Comparison of ENCODE assay signal across 34 mouse cellular contexts in the genomic region with DNA sequence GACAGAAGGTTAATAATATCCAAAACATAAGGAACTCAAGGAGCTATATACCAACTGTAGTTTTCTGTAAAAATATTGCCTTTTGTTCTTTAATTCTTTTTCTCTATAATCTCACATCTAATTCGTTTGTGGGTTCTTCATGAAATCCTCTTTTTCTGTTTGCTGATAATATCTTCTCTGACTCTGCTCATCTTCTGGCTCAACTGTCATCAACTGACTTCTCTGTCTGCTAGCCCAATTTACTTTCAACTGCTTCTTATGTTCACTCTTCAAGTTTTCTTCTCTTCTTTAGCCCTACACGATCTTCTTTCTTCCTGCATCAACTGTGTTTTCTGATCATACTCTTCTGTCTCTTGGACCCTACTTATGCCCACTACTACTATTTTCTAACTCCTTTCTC.
"Had no signal": no experiment of that assay in that cellular context is flagged by ENCODE, and none has a peak within 500 bp of the region (broad histone marks: within the 10 kb centered on the region; RNA-seq: fewer than 3 reads in every experiment).

No protein-coding gene starts in this region.

- H3K9ac ChIP-seq: heart, embryonic 12.5 days; heart, embryonic 13.5 days; heart, embryonic 15.5 days; hindbrain, embryonic 12.5 days; hindbrain, embryonic 13.5 days; hindbrain, embryonic 14.5 days; hindbrain, embryonic 15.5 days; intestine, embryonic 15.5 days; kidney, embryonic 15.5 days had no signal

- H3K27me3 ChIP-seq: heart, embryonic 12.5 days; heart, embryonic 13.5 days; heart, embryonic 15.5 days; hindbrain, embryonic 12.5 days; hindbrain, embryonic 13.5 days; hindbrain, embryonic 15.5 days; intestine, embryonic 15.5 days; kidney, embryonic 15.5 days had no signal

- H3K27ac ChIP-seq: heart, embryonic 13.5 days; heart, embryonic 15.5 days; hindbrain, embryonic 10.5 days; hindbrain, embryonic 12.5 days; hindbrain, embryonic 13.5 days; hindbrain, embryonic 14.5 days; hindbrain, embryonic 15.5 days; hindbrain, postnatal 0 days; intestine, embryonic 15.5 days; kidney, embryonic 15.5 days; kidney, postnatal 0 days; layer of hippocampus, adult 2 months; left cerebral cortex, adult 2 months had no signal

- DNase-seq: heart, postnatal 10 days; heart, postnatal 14 days; heart, postnatal 36 days; heart, postnatal 4 days; kidney, adult 11 months; kidney, adult 18-20 months; kidney, adult 2 months; kidney, adult 8-10 months; kidney, adult 9 months; kidney, postnatal 10 days; kidney, postnatal 14 days; kidney, postnatal 25 days; kidney, postnatal 36 days; kidney, postnatal 4 days; layer of hippocampus, adult 9-11 months; layer of hippocampus, postnatal 36 days had no signal

- H3K36me3 ChIP-seq: heart, embryonic 12.5 days; heart, embryonic 13.5 days; heart, embryonic 15.5 days; hindbrain, embryonic 10.5 days; hindbrain, embryonic 12.5 days; hindbrain, embryonic 13.5 days; hindbrain, embryonic 15.5 days; intestine, embryonic 15.5 days; kidney, embryonic 15.5 days had no signal

- ATAC-seq: hindbrain, embryonic 16.5 days; hindbrain, postnatal 0 days; inflammation-experienced regulatory T-cells, adult 6 months; intestine, embryonic 15.5 days; intestine, embryonic 16.5 days; intestine, postnatal 0 days had no signal

- H3K4me3 ChIP-seq: heart, embryonic 12.5 days; heart, embryonic 13.5 days; heart, embryonic 15.5 days; hindbrain, embryonic 10.5 days; hindbrain, embryonic 12.5 days; hindbrain, embryonic 13.5 days; hindbrain, embryonic 15.5 days; intestine, embryonic 15.5 days; kidney, embryonic 15.5 days; layer of hippocampus, adult 2 months; left cerebral cortex, adult 2 months had no signal

- H3K9me3 ChIP-seq: heart, embryonic 12.5 days; heart, embryonic 13.5 days; heart, embryonic 15.5 days; hindbrain, embryonic 10.5 days; hindbrain, embryonic 12.5 days; hindbrain, embryonic 13.5 days; hindbrain, embryonic 15.5 days; intestine, embryonic 15.5 days; kidney, embryonic 15.5 days had no signal

- H3K4me1 ChIP-seq: heart, embryonic 12.5 days; heart, embryonic 13.5 days; heart, embryonic 15.5 days; hindbrain, embryonic 10.5 days; hindbrain, embryonic 12.5 days; hindbrain, embryonic 13.5 days; hindbrain, embryonic 15.5 days; intestine, embryonic 15.5 days; kidney, embryonic 15.5 days had no signal
